Mouse (Mus musculus) embryo, embryonic 10 days (tissue): ENCODE results near the gene Foxo3.

Experiments
- DNase-seq: peaks from one replicate; pipeline ENCODE4 v3.0.0-alpha.2; 2015; ENCODE audit warnings: low spot score

Foxo3 gene

DNA sequence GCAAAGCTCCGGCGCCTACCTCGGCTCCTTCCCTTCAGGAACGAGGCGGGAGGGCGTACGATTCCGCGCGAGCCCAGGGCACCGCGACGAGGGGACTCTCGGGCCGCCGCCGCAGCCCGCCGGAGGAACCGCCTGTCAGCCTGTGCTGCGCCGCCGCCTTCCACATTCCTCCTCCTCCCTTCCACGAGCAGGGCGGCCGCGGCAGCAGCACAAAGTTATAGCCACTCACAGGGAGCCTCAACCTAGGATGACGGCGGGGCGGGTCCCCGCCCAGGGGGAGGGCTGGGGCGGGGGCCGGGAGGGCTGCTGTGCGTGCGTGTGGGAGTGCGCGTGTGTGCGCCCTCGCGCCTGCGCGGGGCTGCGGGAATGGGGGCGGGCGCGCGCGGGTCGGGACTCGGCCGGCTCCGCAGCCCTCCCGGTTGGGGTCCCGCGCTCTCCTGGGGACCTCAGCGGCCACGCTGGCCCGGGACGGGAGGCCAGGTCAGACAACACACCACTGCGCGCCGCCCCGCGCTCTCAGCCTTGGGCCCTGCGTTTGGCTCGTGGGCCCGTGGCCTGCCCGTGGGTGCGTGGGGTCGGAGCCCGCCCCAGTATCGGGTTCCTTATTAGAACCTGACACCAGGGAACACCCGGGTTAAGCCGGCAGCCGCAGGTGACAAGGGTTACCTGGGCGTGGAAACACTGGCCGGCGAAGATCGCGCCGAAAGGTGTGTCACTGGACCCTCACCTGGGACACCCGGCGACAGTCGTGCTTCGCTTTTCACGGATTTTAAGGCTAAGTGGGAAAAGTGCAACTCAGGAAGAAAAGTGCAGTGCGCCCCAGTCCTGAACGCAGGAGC, at the start of gene Foxo3:
Foxo3 (minus strand) TSS at position 249 of the 839 bp plus-strand sequence.
- peak; percentile 83 for DNase-seq

DNA sequence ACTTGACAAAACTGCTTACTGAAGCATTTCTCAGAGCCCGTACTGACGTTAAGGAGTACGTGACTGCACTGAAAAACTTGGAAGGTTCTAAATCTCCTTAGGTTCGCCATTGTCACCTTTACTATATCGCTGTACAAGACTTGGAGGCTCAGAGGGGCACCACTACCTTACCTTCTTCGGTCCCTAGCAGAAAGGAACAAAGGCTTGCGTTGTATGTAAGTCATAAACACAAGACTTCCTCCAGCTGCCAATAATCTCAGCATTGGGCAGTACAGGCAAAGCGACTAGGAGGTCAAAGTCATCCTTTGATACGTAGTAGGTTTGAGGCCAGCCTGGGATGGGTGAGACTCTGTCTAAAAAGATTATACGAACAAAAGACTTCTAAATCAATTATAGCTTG, 48.8 kb upstream of the Foxo3 start:
- DNase-seq, result no peak

DNA sequence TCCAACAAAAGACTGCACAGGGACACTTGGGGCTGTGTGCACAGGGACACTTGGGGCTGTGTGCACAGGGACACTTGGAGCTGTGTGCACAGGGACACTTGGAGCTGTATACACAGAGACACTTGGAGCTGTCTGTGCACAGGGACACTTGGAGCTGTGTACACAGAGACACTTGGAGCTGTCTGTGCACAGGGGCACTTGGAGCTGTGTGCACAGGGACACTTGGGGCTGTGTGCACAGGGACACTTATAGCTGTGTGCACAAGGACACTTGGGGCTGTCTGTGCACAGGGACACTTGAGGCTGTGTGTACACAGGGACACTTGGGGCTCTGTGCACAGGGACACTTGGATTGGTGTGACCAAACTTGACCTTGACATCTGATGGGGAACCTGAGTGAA, 47.4 kb upstream of the Foxo3 start:
- DNase-seq, result no peak

DNA sequence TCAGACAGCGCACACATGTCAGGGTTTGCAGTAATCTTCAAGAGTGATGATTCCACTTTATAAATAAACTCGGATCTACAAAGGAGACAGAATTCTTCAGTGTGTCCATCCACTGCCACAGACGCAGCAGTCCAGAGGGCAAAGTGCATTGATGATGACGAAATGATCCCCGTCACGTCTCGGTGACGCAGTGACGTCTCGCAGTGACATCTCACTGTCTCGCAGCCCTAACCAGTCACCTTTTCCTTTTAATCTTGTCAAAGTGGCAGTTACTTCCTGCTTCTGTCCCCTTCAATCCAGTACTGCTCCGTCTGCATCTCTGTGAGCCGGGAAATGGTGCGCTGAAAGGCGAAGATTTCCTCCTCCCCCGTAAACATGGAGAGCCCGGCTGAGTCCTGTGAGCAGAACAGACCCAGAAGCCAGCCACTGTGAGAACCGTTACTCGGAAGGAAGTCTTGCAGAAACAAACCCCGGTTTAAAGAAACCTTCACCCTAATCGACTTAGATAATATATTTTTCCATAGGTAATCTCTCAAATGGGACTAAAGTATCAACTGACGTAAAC, 36.7 kb upstream of the Foxo3 start:
- DNase-seq, result no peak

DNA sequence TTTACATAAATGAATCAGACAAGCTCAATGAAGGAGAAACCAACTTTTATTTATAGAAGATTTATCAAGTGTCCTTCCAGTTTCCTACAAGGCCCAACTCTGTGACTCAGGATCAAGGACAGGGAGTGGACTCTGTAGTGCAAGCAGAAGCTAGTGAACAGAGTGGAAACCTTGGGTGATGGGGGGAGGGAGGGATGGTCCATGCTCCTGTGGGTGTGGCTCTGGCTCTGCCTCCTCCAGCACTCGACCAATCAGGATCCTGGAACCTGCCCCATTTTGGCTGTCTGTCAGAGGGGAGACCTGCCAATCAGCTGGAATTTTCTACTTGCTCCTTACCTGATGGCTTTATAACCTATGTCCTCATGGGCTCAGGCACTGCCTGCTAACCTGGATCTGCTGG, 36.0 kb upstream of the Foxo3 start:
- DNase-seq, result no peak

DNA sequence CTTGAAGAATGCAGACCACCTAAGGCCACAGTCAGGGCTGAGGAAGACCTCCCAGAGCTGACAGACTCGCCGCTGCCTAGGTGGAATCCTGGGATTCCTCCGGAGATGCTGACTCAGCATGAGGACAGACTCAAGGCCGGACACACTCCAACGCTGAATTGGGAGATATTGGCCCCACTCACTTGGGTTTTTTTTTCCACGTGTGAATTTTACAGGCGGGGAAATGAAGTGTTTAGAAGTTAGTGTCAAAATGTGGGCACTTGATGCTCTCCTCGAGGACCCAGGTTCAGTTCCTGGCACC, 32.1 kb upstream of the Foxo3 start:
- DNase-seq, result no peak

DNA sequence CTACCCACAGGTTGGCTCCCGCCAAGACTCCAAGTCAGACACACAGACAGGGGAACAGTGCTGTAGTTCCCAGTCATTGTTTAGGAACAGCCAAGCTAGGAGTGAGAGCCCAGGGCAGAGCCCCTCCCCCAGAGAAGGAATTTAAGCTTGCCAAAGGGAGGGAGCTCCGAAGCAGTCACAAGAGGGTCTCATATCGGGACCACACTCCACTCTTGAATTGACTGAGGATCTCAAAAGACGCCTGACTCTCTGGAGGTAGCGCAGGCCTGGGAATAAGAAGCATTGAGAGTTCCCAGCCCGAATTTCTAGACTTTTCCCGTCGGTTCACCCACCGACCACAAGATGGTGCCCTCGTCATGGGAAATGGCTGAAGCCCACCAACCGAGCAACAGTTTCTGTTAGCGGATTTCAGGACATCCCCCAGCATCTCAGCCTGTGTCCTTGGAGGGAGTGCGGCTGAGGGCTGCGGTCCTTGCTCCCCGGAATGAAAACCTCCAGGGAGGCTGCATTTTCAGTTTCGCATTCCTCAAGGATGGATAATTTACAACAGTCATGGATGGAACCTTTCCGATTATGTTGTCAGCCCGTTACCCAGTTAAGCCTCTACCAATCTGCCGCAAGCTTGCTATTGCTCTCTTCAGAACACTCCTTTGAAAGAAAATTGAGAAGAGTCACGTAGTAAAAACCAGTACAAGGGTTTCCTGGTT, 31.6 kb upstream of the Foxo3 start:
- peak; percentile 89 for DNase-seq

DNA sequence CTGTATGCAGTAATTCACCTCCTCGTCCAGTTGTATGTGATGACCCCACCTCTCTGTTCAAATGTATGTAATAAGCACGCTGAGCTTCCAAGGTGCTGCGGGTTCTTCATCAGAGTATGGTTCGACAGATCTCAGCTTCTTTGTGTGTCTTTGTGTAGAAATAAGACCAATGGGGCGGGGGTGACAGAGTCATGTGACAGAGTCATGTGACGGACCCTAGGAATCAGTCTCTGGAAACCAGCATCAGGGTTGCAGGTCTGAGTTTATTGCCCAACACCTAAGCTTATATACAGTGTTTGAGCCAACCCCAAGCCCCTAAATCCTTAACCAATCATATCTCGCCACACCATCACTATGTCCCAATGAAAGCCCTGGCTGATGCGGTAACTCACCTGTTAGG, 29.9 kb upstream of the Foxo3 start:
- no peak for DNase-seq

DNA sequence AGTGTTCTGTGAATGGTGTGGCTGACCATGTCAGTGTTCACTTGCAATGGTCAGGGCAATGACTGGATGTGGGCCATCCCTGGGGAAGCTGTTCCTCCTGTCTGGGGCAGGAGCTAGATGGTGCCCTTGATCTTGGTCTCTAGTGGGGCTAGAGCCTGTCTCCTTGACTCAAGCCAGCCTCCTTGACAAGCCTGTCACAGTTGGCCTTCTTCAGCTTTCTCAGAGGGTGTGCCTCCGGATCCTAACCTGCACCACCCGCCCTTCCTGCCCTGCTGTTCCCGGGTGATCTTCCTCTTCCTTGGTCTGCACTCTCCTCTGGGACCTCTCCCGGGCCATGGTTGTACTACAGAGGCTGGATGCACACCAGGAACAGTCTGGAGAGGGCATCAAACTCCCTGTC, 24.2 kb upstream of the Foxo3 start:
- no peak for DNase-seq

DNA sequence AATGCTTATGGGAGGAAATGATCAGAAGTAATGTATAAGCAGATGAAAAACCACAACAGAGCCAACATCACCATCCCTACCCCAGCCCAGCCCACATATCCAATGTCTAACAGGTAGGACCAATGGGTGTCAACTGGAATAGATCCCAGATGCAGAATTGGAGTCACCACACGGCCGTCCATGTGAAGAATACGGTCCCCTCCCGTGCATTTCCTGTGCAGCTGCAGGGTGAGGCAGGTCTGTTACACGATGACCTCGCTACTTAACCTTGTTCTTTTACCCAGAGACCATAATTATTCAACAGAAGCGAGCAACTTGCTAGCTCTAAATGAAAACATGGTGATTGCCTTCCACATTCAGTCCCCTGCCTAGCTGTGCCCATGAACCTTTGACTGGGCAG, 23.4 kb upstream of the Foxo3 start:
- DNase-seq, result no peak

DNA sequence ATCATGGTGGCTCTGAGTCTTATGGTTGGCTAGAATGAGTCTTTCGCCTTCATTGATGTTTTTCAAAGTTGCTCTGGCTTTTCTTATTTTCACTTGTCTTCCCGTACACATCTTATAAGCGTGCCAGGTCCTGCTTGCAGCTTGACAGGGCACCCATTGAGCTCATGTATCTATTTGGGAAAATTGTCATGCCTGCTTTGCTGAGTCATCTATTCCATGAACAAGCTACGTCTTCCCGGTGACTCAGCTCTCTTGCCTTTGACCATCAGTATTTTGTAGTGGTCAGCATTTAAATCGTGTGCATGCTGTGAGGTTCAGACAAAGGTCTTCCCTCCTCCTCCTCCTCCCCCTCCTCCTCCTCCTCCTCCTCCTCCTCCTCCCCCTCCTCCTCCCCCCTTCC, 22.9 kb upstream of the Foxo3 start:
- DNase-seq, result no peak

DNA sequence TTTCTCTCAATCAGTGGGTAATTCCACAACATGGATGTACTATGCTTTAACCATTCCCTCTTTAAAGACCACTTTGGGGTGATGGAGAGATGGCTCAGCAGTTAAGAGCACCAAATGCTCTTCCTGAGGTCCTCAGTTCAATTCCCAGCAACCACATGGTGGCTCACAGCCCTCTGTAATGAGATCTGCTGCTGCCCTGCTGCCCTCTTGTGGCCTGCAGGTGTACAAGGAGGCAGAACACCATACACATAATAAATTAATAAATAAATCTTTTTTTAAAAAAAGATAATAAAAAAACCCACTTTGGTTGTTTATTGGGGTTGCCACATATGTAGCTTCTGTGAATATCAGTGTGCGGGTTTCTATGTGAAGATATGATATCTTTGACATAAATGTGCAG, 21.4 kb upstream of the Foxo3 start:
- DNase-seq, result no peak

DNA sequence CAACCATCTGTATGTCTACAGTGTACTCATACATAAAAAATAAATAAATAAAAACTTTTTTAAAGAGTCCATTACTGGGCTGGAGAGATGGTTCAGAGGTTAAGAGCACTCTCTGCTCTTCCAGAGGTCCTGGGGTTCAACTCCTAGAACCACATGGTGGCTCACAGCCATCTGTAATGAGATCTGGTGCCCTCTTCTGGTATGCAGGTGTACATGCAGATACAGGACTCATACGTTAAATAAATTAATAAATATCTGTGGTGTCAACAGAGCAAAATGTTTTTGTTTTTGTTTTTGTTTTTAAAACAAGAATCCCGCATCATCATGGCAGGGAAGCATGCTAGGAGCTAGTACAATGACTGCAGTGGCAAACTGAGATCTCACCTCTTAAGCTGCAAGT, 20.6 kb upstream of the Foxo3 start:
- no peak for DNase-seq

DNA sequence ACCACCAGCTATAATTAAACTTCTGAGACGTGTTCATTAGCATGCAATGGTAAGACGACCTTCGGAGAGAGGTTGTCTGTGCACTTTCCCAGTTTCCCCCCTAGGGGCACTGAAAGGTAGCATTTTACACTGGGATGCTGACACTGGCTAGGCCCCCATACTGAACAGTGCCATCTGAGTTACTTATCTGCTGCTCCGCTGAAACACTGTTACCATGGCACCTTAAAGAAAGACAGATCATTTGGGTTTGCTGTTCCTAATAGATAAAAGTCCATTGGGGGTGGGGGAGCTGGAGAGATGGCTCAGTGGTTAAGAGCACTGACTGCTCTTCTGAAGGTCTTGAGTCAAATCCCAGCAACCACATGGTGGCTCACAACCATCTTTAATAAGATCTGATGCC, 20.0 kb upstream of the Foxo3 start:
- no peak for DNase-seq

DNA sequence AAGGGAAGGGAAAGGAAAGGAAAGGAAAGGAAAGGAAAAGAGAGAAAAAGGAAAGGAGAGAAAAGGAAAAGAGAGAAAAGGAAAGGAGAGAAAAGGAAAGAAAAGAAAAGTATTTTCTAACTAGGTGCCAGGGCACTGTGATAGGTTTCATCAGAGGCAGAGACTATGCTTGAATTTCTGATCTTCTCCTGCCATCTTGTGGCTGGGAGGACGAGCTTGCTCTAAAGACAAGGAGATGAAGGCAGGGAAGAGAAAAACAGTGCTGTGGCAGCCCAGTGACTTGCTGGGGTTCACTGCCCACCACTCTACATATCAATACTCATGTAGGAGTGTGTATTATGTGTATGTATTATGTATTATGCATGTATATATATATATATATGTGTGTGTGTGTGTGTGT, 18.5 kb upstream of the Foxo3 start:
- peak; percentile 81 for DNase-seq

DNA sequence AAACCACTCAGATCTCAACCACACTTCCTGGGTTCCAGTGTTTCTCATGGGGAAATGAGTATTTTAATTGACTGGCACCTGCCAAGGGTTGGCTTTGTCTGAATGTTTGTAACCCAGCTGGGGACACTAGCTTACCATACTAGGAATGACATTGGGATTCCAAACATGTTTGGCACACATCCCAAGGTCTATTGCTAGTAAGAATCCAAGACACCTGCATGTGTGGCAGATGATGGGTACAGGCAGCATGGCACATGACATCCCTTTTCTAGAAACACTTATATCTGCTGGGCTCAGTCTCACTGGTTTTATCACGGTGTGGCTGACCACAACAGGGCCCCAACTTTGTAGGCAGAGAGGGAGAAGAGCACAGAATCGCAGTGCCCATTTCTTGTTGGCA, 17.8 kb upstream of the Foxo3 start:
- DNase-seq, result no peak

DNA sequence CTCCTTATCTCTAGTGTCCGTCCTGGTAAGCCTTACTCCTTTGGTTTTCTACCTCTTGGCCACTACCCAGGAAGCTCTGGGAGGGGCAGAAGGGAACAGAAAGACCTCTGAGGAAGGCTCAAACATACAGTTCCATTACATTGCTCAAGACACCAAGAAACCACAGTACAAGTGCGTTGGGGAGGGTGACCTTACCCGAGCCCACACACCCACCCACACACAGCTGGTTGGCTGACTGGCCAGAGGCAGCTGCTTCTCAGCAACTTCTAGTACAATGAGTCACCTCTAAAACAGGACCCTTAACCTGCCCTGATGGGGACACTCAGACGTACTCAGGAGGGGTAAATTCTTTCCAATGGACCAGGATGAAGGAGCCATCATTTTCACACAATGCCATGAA, 17.3 kb upstream of the Foxo3 start:
- no peak for DNase-seq

DNA sequence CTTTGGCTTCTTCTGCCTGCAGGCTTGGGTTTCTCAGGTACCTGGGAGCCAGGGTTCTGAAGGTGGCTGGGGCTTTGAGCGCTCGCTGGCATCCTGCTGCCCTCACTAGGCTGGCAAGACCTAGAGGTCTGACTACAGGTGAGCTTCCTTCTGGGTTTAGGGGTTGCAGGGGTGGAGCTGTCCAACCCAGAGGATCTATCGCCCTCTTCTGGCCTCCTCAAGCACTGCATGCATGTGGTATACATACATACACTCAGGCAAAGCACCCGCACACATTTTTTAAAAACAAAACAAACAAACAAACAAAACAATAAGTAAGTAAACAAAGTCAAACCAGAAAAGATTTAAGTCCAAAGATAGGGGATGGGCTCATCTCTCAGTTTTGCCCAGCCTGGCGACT, 14.8 kb upstream of the Foxo3 start:
- DNase-seq, result peak; percentile 66

DNA sequence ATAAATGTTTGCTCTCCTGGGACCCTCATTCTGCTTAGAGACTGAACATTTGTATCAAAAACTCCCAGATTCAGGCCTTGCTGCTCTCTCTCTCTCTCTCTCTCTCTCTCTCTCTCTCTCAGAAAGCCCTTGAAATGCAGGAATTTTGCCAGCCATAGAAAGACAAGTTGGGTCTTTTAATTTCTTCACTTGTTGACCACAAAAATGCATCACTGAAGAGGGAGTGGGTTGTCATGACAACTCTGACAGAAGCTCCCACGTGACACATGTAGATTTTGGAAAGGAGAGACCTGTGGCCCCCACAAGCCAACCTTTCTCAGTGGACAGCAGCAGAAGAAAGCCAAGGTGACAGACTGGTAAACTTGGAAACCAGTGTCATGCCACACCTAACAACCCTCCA, 11.1 kb upstream of the Foxo3 start:
- no peak for DNase-seq

DNA sequence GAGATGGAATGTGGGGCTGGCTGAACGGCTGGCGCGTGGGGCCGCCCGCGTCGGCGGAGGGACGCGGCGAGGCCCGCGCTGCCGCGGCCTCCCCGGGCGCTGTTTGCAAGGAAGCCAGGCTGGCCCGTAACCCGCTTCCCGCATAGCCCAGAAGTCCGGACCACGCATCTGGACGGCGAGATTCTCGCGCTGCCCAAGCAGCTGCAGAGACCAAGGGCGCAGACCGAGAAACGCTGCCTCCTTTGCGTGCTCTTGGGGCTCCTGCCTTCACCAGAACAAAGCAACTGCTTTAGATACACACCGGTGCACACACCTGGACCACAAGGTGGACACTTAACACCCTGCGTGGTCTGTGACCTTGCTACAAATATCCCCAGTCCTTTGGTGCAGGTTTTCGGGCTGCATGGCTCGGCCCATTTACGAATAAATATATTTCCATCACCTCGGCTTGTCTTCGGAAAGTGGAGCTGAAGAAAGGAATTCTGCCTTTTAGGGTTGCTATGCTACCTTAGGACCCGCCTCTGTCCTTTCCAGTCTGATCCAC, 1.8 kb upstream of the Foxo3 start:
- DNase-seq, result peak; percentile 59

DNA sequence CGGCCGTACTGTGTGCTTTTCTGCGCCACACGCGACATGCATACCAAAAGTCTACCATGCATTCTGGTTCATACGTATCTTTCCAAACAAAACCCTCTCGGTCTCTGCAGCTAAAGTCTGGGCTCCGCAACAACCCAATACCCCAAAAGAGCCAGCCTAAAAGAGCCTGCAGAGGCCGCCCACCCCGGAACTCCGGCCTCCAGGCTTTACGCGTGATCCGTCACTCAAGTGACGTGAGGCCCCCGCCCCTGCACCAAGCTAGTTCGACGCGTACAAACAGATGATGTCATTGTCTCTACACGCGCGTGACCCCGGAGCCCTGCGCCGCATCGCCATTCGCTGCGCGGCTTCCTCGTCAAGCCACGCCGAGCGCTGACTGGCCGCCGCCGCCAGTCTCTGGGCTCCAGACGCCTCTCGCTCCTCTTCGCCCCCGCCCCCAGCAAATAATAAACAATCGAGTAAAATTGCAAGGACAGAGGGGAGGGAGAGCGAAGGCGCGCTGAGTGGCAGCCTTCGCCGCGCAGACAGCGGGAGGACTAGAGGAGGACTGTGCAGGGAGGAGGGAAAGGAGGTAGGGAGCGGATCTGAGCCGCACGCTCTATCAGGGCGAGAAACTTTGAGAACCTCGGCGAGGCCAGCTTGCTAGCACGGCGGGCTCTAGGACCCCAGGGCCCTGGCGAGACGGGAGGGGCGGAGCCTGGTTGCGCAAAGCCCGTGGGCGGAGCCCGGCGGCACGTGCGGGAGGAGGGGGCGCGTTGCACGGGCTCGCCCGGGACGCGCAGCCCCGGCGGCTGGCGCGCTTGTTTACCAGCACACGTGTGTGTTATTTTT, 1.1 kb upstream of the Foxo3 start:
- peak; percentile 99 for DNase-seq

DNA sequence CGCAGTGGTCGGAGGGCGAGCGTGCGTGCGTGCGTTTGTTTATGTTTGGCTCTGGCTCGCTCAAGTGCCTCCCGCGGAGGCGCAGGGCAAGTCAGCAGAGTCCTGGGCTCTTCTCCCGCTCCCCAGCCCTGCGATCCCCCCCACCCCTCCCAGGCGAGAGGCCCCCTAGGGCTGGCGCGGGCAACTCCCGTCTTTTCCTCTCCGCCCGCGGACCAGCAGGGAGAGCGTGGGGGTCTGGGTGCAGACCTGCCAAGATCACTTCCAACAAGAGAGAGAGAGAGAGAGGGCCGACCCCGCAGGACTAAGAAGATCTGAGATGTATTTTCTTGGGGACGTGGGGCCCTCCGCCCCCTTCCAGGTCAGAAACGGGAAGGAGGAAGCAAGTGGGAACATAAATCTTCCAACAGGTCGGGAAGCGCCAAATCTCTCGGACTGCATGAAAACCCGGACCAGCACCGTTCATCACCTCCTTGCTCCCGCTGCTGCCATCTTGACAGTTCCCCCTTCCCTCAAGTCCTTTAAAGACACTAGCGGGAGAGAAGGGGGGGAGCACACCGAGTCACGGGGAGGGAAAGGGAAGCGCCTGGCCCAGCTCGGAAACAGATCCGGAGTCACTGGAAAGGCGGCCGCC, 569 bp downstream of the Foxo3 start:
- peak; percentile 73 for DNase-seq
